In genomic region chr8:39348956-39349355, GRCm38 (mm10) we compare ENCODE assay signal across 19 mouse cellular contexts.
"Had no signal": no experiment of that assay in that cellular context is flagged by ENCODE, and none has a peak within 500 bp of the region (broad histone marks: within the 10 kb centered on the region; RNA-seq: fewer than 3 reads in every experiment).

No protein-coding gene starts in this region.

- H3K36me3 ChIP-seq: intestine, embryonic 15.5 days; kidney, embryonic 15.5 days; limb, embryonic 12.5 days; liver, embryonic 12.5 days; liver, embryonic 15.5 days; midbrain, embryonic 12.5 days; midbrain, embryonic 15.5 days had no signal

- ATAC-seq: intestine, embryonic 15.5 days; liver, embryonic 12.5 days; midbrain, embryonic 15.5 days had no signal

- H3K27me3 ChIP-seq: intestine, embryonic 15.5 days; kidney, embryonic 15.5 days; limb, embryonic 12.5 days; liver, embryonic 12.5 days; liver, embryonic 15.5 days; midbrain, embryonic 12.5 days; midbrain, embryonic 15.5 days had no signal

- H3K4me3 ChIP-seq: intestine, embryonic 15.5 days; kidney, embryonic 15.5 days; left cerebral cortex, adult 2 months; limb, embryonic 12.5 days; liver, embryonic 12.5 days; liver, embryonic 15.5 days; midbrain, embryonic 12.5 days; midbrain, embryonic 15.5 days had no signal

- H3K9ac ChIP-seq: intestine, embryonic 15.5 days; kidney, embryonic 15.5 days; limb, embryonic 12.5 days; liver, embryonic 12.5 days; liver, embryonic 15.5 days; midbrain, embryonic 12.5 days; midbrain, embryonic 15.5 days had no signal

- DNase-seq: kidney, adult 11 months; kidney, adult 8-10 months; kidney, postnatal 10 days; kidney, postnatal 36 days; layer of hippocampus, postnatal 36 days; liver; lung, adult 18-20 months; lung, postnatal 14 days; thymus, adult 18-20 months; thymus, postnatal 36 days had no signal

- H3K4me1 ChIP-seq: intestine, embryonic 15.5 days; kidney, embryonic 15.5 days; limb, embryonic 12.5 days; liver, embryonic 12.5 days; liver, embryonic 15.5 days; midbrain, embryonic 12.5 days; midbrain, embryonic 15.5 days had no signal

- H3K9me3 ChIP-seq: intestine, embryonic 15.5 days; kidney, embryonic 15.5 days; limb, embryonic 12.5 days; liver, embryonic 12.5 days; liver, embryonic 15.5 days; midbrain, embryonic 12.5 days; midbrain, embryonic 15.5 days had no signal

- H3K27ac ChIP-seq: intestine, embryonic 15.5 days; kidney, embryonic 15.5 days; left cerebral cortex, adult 2 months; limb, embryonic 12.5 days; liver, embryonic 12.5 days; liver, embryonic 15.5 days; macrophage; midbrain, embryonic 12.5 days; midbrain, embryonic 15.5 days had no signal

- H3K4me2 ChIP-seq: intestine, embryonic 15.5 days; kidney, embryonic 15.5 days; limb, embryonic 12.5 days; liver, embryonic 12.5 days; liver, embryonic 15.5 days; midbrain, embryonic 12.5 days; midbrain, embryonic 15.5 days had no signal
